Mouse (Mus musculus) mesoderm, embryonic 11.5 days (tissue): ENCODE results near the gene Ppp3ca.
A peak's percentile ranks its signal among the peaks of the same experiment; 100 is the strongest.

ENCODE experiments used
- DNase-seq: peaks from one replicate; pipeline ENCODE4 v3.0.0-alpha.2; 2012; ENCODE audit warnings: low read depth, low spot score

The Ppp3ca gene

GRCm38 (mm10) chr3:136855996-136856395 lies 186.1 kb downstream of the Ppp3ca start:
- no peak for DNase-seq

- DNase-seq, result no peak
These were observed 192.3 kb downstream of the Ppp3ca start for GRCm38 (mm10) chr3:136862051-136862837.

GRCm38 (mm10) chr3:136863127-136863526 lies 193.2 kb downstream of the Ppp3ca start:
- no peak for DNase-seq

GRCm38 (mm10) chr3:136864306-136864705 lies 194.4 kb downstream of the Ppp3ca start:
- no peak for DNase-seq

GRCm38 (mm10) chr3:136865176-136865859 lies 195.4 kb downstream of the Ppp3ca start:
- no peak for DNase-seq

- DNase-seq, result no peak
These were observed 196.2 kb downstream of the Ppp3ca start for GRCm38 (mm10) chr3:136866095-136866494.

- DNase-seq, result no peak
These were observed 196.6 kb downstream of the Ppp3ca start for GRCm38 (mm10) chr3:136866571-136866970.

- no peak for DNase-seq
These were observed 197.4 kb downstream of the Ppp3ca start for GRCm38 (mm10) chr3:136867366-136867765.

- peak; percentile 67 for DNase-seq
These were observed 202.0 kb downstream of the Ppp3ca start for GRCm38 (mm10) chr3:136871772-136872532.

GRCm38 (mm10) chr3:136872533-136873095 lies 202.7 kb downstream of the Ppp3ca start:
- no peak for DNase-seq

GRCm38 (mm10) chr3:136873809-136874449 lies 204.0 kb downstream of the Ppp3ca start:
- DNase-seq, result no peak

GRCm38 (mm10) chr3:136874566-136874965 lies 204.6 kb downstream of the Ppp3ca start:
- no peak for DNase-seq

- DNase-seq, result no peak
These were observed 217.8 kb downstream of the Ppp3ca start for GRCm38 (mm10) chr3:136887741-136888140.

GRCm38 (mm10) chr3:136892140-136892539 lies 222.2 kb downstream of the Ppp3ca start:
- no peak for DNase-seq

GRCm38 (mm10) chr3:136893596-136894402 lies 223.9 kb downstream of the Ppp3ca start:
- no peak for DNase-seq

- no peak for DNase-seq
These were observed 225.6 kb downstream of the Ppp3ca start for GRCm38 (mm10) chr3:136895498-136895897.

GRCm38 (mm10) chr3:136896276-136896675 lies 226.4 kb downstream of the Ppp3ca start:
- no peak for DNase-seq

GRCm38 (mm10) chr3:136899744-136900143 lies 229.8 kb downstream of the Ppp3ca start:
- no peak for DNase-seq

- no peak for DNase-seq
These were observed 231.1 kb downstream of the Ppp3ca start for GRCm38 (mm10) chr3:136900986-136901385.

GRCm38 (mm10) chr3:136902776-136903175 lies 232.9 kb downstream of the Ppp3ca start:
- no peak for DNase-seq

GRCm38 (mm10) chr3:136905577-136905976 lies 235.7 kb downstream of the Ppp3ca start:
- no peak for DNase-seq
